Mouse (Mus musculus) olfactory bulb, adult 2 months (tissue): Measurements from ENCODE around the gene Lmntd2.

ENCODE experiments used
- CTCF ChIP-seq: fragments of 200-500 bp; IDR thresholded peaks from 2 replicates; pipeline ENCODE4 v1.5.1; 2012; ENCODE audit warnings: low read depth, mild to moderate bottlenecking, low read length, moderate library complexity; ENCODE audit not compliant: insufficient read depth
- POLR2A ChIP-seq: fragments of 200-500 bp; IDR thresholded peaks from 2 replicates; pipeline ENCODE4 v1.6.1; 2012; ENCODE audit warnings: mild to moderate bottlenecking, low read depth, low read length, moderate library complexity; ENCODE audit not compliant: insufficient read depth

DNA sequence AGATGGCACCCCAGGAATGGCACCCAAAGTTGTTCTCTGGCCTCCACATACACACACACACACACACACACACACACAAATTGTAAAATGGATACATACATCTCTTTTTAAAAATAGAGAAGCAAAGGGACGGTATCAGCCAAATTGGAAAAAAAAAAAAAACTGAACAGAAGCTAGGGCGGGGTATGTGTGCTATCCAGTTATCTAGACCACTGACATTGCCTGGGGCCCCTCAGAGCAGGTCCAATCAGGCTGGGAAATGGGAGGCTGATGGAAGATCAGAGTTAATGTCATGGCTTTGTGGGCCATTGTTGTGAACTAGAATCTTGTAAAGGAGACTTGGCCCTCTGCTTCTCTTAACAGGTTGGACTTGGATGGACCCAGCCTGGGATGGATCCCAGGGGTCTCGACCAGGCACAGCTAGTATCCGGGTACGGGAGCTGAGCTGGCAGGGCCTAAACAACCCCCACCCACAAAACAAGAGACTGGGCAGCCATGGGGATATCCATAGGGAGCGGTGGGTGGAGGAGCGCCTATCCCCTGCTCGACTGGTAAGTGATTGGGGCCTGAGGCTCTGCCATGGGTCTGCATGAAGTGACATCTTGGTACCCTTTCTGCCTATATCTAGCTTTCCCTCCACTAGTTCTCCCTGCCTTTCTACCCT lies 17.1 kb downstream of the Lmntd2 start:
- no peak for TF ChIP-seq CTCF
- TF ChIP-seq POLR2A = no peak
